Mouse (Mus musculus): ENCODE results near the gene Srgap1.

The Srgap1 gene

GRCm38 (mm10) chr10:121882461-121882860 is 164.7 kb downstream of the Srgap1 start:
- no peak for DNase-seq (ENCODE audit: low read depth, low spot score)

GRCm38 (mm10) chr10:121878855-121879254 is 168.3 kb downstream of the Srgap1 start:
- no peak for DNase-seq (ENCODE audit: low read depth, low spot score)

- no peak for DNase-seq (ENCODE audit: low read depth, low spot score)
These were observed 169.2 kb downstream of the Srgap1 start for GRCm38 (mm10) chr10:121877906-121878305.

GRCm38 (mm10) chr10:121873063-121873489 is 174.0 kb downstream of the Srgap1 start:
- DNase-seq (ENCODE audit: low read depth, low spot score): no peak

GRCm38 (mm10) chr10:121869941-121870340 is 177.2 kb downstream of the Srgap1 start:
- DNase-seq (ENCODE audit: low read depth, low spot score): no peak

GRCm38 (mm10) chr10:121868255-121868654 is 178.9 kb downstream of the Srgap1 start:
- no peak for DNase-seq (ENCODE audit: low read depth, low spot score)

- no peak for DNase-seq (ENCODE audit: low read depth, low spot score)
These were observed 181.4 kb downstream of the Srgap1 start for GRCm38 (mm10) chr10:121865503-121866239.

- DNase-seq (ENCODE audit: low read depth, low spot score): no peak
These were observed 186.2 kb downstream of the Srgap1 start for GRCm38 (mm10) chr10:121860924-121861323.

- DNase-seq (ENCODE audit: low read depth, low spot score): no peak
These were observed 187.1 kb downstream of the Srgap1 start for GRCm38 (mm10) chr10:121859803-121860571.

- DNase-seq (ENCODE audit: low read depth, low spot score): no peak
These were observed 188.2 kb downstream of the Srgap1 start for GRCm38 (mm10) chr10:121858911-121859310.

GRCm38 (mm10) chr10:121858086-121858485 is 189.0 kb downstream of the Srgap1 start:
- DNase-seq (ENCODE audit: low read depth, low spot score): no peak

GRCm38 (mm10) chr10:121855863-121856446 is 191.2 kb downstream of the Srgap1 start:
- DNase-seq (ENCODE audit: low read depth, low spot score): peak; percentile 42

GRCm38 (mm10) chr10:121853385-121853808 is 193.7 kb downstream of the Srgap1 start:
- peak; percentile 58 for DNase-seq (ENCODE audit: low read depth, low spot score)

GRCm38 (mm10) chr10:121849496-121849895 is 197.6 kb downstream of the Srgap1 start:
- DNase-seq (ENCODE audit: low read depth, low spot score): no peak

GRCm38 (mm10) chr10:121845677-121846076 is 201.4 kb downstream of the Srgap1 start:
- DNase-seq (ENCODE audit: low read depth, low spot score): no peak

- no peak for DNase-seq (ENCODE audit: low read depth, low spot score)
These were observed 209.8 kb downstream of the Srgap1 start for GRCm38 (mm10) chr10:121837166-121837898.

GRCm38 (mm10) chr10:121836507-121837165 is 210.5 kb downstream of the Srgap1 start:
- DNase-seq (ENCODE audit: low read depth, low spot score): no peak

GRCm38 (mm10) chr10:121833443-121833842 is 213.7 kb downstream of the Srgap1 start:
- peak; percentile 8 for DNase-seq (ENCODE audit: low read depth, low spot score)

- DNase-seq (ENCODE audit: low read depth, low spot score): no peak
These were observed 216.5 kb downstream of the Srgap1 start for GRCm38 (mm10) chr10:121830335-121831307.

- no peak for DNase-seq (ENCODE audit: low read depth, low spot score)
These were observed 217.3 kb downstream of the Srgap1 start for GRCm38 (mm10) chr10:121829800-121830303.

All from A20 (cell line).